Mouse (Mus musculus) testis, postnatal 14 days (tissue): ENCODE results near the gene Msn.
"Not testable (repeated sequence)": the region's sequence is repeated elsewhere in the genome, so short reads cannot be mapped to it uniquely, and the experiment has no call there.

Source experiments
- DNase-seq: peaks from one replicate; pipeline ENCODE4 v3.0.0; 2021; ENCODE audit warnings: low spot score

Msn gene

GRCm38 (mm10) chrX:96144960-96145488, 49.2 kb downstream of the Msn start:
- DNase-seq: no peak

- DNase-seq: no peak
Measured at GRCm38 (mm10) chrX:96148217-96148616, 52.4 kb downstream of the Msn start.

DNA sequence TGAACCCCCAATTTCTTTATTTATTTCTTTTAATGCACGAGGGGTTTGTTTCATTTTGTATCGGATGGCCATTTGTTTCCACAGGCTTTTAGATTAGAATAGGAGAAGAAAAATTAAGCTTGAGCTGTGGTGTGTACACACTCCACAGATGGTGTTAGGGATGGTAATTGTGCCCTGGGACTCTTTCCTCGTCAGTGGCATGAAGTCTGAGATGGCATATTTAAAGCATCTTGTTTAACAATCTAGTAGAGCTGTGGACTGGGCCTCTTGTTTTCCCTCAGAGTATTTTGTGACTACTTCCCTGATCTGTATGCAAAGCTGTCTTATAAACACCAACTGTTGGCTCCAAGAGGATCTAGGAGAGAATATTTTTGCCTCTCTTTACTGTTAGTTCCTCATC, 57.5 kb downstream of the Msn start:
- no peak for DNase-seq

DNA sequence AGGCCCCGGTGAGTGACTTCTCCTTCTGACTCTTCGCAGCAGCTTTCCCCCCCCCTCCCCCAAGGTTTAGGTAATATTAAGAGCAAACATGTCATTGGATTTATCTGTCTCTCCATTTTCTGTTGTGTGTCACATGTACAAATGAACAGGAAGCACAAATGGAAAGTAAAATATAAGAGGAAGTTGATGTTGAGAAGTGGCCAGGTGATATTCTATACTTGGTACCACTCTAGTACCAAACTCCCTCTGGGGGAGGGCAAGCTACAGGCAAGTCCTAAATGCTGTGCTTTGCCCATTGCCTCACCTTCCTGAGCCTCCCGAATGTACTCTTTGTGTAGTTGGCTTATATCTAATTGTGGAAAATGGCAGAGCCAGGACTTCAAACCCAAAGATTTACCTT, 62.1 kb downstream of the Msn start:
- DNase-seq: no peak

DNA sequence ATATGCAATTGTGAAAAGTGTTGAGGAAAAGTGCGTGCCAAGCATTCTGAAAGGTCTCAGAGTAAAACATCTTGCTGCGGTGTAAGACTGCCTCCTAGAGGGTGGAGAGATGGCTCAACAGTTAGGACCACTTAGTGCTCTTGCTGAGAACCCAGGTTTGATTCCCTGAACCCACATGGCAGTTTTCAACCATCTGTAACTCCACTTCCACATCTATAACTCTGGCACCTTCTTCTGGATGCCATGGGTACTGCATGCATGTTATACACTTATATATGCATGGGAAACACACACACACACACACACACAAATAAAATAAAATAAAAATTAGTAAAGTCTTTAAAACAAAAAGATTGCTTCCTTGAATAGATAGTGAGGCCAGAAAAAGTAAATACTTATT, 66.7 kb downstream of the Msn start:
- no peak for DNase-seq

- no peak for DNase-seq
Measured at GRCm38 (mm10) chrX:96171645-96172388, 76.0 kb downstream of the Msn start.

- DNase-seq: no peak
Measured at GRCm38 (mm10) chrX:96178437-96178836, 82.6 kb downstream of the Msn start.

GRCm38 (mm10) chrX:96184100-96184732, 88.4 kb downstream of the Msn start:
- DNase-seq: no peak

DNA sequence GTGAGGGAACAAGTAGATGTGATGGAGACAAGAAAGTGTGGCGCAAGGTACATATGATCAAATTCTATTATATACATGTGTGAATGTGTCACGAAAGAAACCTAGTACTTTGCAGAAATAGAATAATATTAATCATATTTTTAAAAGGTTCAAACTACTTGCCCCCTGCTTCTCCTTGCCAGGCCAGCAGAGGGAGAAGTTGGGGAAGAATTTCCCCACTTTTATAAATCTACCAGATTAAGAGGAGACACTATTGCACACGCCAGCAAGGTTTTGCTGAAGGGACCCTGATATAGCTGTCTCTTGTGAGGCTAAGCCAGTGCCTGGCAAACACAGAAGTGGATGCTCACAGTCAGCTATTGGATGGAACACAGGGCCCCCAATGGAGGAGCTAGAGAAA, 109.3 kb downstream of the Msn start:
- not testable (repeated sequence) for DNase-seq

GRCm38 (mm10) chrX:96206872-96207271, 111.0 kb downstream of the Msn start:
- DNase-seq: no peak

GRCm38 (mm10) chrX:96218088-96218487, 122.2 kb downstream of the Msn start:
- DNase-seq: no peak
